Mouse (Mus musculus) neural tube, embryonic 11.5 days (tissue): ENCODE measurements around the gene Stx8. TPM values are rescaled to one million over a fixed set of nuclear protein-coding genes. Genes with fewer than 3 reads are reported as not detected.

Experiments used
- ATAC-seq: fragments of 200-750 bp; cut with Nextera tagmentation; 2 replicates; pipeline ENCODE4 v1.8.0; 2017; ENCODE audit warnings: moderate number of reproducible peaks, mild to moderate bottlenecking, moderate TSS enrichment, moderate library complexity; ENCODE audit not compliant: insufficient read depth, low FRiP score, low TSS enrichment
- DNase-seq: peaks from one replicate; pipeline ENCODE4 v3.0.0-alpha.2; 2015; ENCODE audit warnings: low spot score
- H3K27ac ChIP-seq: fragments of 300-500 bp; sonication (generic); 2 replicates; pipeline ENCODE4 v1.5.1; 2014; ENCODE audit warnings: low read depth, mild to moderate bottlenecking, low read length
- H3K27me3 ChIP-seq: fragments of 300-500 bp; sonication (generic); 2 replicates; pipeline ENCODE4 v1.6.1; 2014; ENCODE audit warnings: mild to moderate bottlenecking, low read length, mixed read lengths; ENCODE audit not compliant: control insufficient read depth, insufficient read depth
- H3K36me3 ChIP-seq: fragments of 300-500 bp; sonication (generic); 2 replicates; pipeline ENCODE4 v1.6.1; 2014; ENCODE audit warnings: mild to moderate bottlenecking, low read length, moderate library complexity, mixed read lengths; ENCODE audit not compliant: control insufficient read depth, insufficient read depth
- H3K4me1 ChIP-seq: fragments of 300-500 bp; sonication (generic); 2 replicates; pipeline ENCODE4 v1.6.1; 2014; ENCODE audit warnings: low read length, mixed read lengths; ENCODE audit not compliant: control insufficient read depth, insufficient read depth
- H3K4me2 ChIP-seq: fragments of 300-500 bp; sonication (generic); 2 replicates; pipeline ENCODE4 v1.6.1; 2014; ENCODE audit warnings: low read depth, mild to moderate bottlenecking, moderate library complexity
- H3K4me3 ChIP-seq: fragments of 300-500 bp; sonication (generic); 2 replicates; pipeline ENCODE4 v1.5.1; 2014; ENCODE audit warnings: low read depth, low read length
- H3K9ac ChIP-seq: fragments of 300-500 bp; sonication (generic); 2 replicates; pipeline ENCODE4 v1.6.1; 2014; ENCODE audit warnings: mild to moderate bottlenecking, low read length
- H3K9me3 ChIP-seq: fragments of 300-500 bp; sonication (generic); 2 replicates; pipeline ENCODE4 v1.6.1; 2016; ENCODE audit warnings: low read length; ENCODE audit not compliant: control insufficient read depth
- WGBS: fragments of 180-500 bp; shearing (Covaris S2); extraction: QIAGEN DNeasy Blood & Tissue Kit; methylation state at CpG from one replicate; pipeline ENCODE4 v1.1.7; 2014; 5-methylcytosine and 5-hydroxymethylcytosine counted together
- polyA plus RNA-seq: library from polyadenylated mRNA; unstranded; fragments of >200 nt; fragmentation: Nextera tagmentation; extraction: Ambion mirVana; gene quantifications from 2 replicates; pipeline ENCODE4 v1.2.1, GENCODE M21; 2014

Gene Stx8
- polyA plus RNA-seq, 1 experiment from 2014 or later = 50.5 TPM

DNA sequence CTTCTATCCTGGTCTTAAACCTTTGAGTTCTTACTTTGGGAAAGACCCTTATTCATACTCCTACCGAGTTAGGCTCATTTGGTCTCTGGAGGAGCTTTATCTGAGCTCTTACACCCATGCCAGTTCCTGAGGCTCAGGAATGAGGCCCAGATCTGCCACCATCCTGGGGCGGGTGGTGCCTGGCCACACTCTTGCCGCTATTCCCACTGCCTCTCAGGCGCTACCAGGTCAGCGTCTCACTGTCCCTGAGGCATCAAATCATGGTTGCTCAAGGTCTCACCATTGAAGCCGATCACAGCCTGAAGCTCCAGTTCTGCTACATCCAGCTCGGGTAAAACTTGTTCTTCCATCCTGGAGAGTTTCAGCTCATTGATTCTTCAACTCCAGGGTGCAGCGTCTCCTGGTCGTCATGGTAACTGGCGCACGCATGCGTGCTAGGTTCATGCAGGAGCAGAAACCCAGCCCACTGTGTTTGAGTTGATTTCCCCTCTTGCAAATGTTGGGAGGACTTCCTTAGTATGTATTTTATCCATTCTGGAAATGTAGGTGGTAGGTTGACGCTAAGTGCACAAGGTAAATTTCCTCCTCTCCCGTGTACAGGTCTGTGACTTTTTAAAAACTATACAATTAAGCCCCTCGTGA lies 630 bp upstream of the Stx8 start, which contains the start of gene Cfap52:
TSS of gene Cfap52 (minus strand) at position 410 of the 642 bp plus-strand sequence.
- no peak; the same call in 1 of the 2 replicates for ATAC-seq
- Histone ChIP-seq H3K9ac (peak within 1 kb of the TSS; percentile 80), H3K27ac (no peak within 1 kb of the TSS), H3K9me3 (no peaks in the 10 kb centered on the region), H3K4me2 (peak within 1 kb of the TSS; percentile 77), H3K36me3 (no peaks in the 10 kb centered on the region), H3K4me1 (no peaks in the 10 kb centered on the region), H3K4me3 (peak within 1 kb of the TSS; percentile 87), H3K27me3 (no peaks in the 10 kb centered on the region)
- WGBS = 10% methylated on average over 15 of the region's 15 CpGs
- DNase-seq = peak; percentile 87

DNA sequence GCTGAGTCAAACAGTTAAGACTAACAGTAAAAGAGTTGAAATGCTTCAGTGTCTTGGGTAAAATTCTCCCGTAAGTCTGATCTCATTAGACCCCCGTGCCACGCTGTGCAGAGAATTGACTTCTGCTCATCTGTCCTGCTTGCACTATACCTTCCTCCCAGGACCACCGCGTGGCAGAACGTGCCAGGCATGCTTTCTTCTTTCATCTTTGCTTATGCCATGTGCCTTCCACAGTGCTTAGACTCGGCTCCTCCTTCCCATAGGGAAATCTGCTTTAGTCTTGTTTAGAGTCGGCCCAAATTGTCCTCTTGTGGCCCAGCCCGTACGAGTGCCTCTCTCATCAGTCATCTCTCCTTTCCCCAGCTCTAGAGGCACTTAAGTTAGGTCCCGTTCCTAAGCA lies 1.8 kb downstream of the Stx8 start:
- 77% methylated on average over 11 of the region's 11 CpGs for WGBS
- H3K4me2 ChIP-seq = no peak overlapping the region
- no peaks in the 10 kb centered on the region for H3K9me3 ChIP-seq
- no peak overlapping the region for H3K4me3 ChIP-seq
- no peak for DNase-seq
- no peaks in the 10 kb centered on the region for H3K36me3 ChIP-seq
- no peak for ATAC-seq
- no peaks in the 10 kb centered on the region for H3K27me3 ChIP-seq
- no peak overlapping the region for H3K27ac ChIP-seq
- H3K9ac ChIP-seq = no peak overlapping the region
- no peaks in the 10 kb centered on the region for H3K4me1 ChIP-seq

DNA sequence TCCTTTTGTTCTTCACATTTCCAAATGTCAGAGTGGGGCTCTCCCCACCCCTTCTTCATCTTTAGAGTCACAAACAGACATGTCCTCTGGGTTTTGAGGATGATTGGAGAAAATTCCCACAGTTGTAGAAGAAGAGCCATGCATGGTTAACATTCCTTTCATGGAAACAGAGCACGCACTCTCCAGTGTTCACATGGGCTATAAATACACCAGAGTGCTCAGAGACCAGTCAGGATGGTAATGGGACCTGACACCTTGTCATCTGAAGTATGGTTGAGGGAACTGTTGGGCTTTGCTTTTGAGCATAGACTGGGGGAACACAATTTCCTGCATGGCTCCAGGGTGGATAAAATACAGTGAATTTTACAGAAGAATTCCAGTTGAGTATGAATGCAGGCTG lies 6.6 kb downstream of the Stx8 start:
- Histone ChIP-seq H3K4me1 (no peaks in the 10 kb centered on the region), H3K27me3 (no peaks in the 10 kb centered on the region), H3K4me3 (no peak overlapping the region), H3K9ac (no peak overlapping the region), H3K27ac (no peak overlapping the region), H3K4me2 (no peak overlapping the region), H3K9me3 (no peaks in the 10 kb centered on the region), H3K36me3 (no peaks in the 10 kb centered on the region)
- 89% methylated on average over 1 of the region's 1 CpGs for WGBS
- DNase-seq (no peak), ATAC-seq (no peak)

DNA sequence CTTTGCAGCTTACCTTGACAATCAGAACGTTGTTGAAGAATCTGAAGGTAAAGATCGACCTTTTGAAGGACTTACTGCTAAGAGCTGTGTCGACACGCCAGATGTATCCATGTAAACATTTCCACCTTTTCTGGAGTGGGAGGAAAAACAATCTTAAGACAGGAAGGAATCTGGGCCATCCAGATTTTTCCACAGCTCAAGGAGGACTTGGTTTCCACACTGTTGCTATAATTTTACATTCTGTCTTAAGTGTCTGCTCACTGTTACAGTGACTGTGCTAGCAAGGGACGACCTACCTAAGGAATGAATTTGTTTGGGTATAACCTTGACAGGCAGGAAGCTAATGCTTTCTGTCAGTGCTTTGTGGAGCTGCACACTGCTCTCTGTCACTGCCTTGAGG lies 7.2 kb downstream of the Stx8 start:
- ATAC-seq (no peak), DNase-seq (no peak)
- Histone ChIP-seq H3K9me3 (no peaks in the 10 kb centered on the region), H3K4me3 (no peak overlapping the region), H3K27me3 (no peaks in the 10 kb centered on the region), H3K27ac (no peak overlapping the region), H3K9ac (no peak overlapping the region), H3K4me2 (no peak overlapping the region), H3K36me3 (no peaks in the 10 kb centered on the region), H3K4me1 (no peaks in the 10 kb centered on the region)
- 88% methylated on average over 5 of the region's 5 CpGs for WGBS

DNA sequence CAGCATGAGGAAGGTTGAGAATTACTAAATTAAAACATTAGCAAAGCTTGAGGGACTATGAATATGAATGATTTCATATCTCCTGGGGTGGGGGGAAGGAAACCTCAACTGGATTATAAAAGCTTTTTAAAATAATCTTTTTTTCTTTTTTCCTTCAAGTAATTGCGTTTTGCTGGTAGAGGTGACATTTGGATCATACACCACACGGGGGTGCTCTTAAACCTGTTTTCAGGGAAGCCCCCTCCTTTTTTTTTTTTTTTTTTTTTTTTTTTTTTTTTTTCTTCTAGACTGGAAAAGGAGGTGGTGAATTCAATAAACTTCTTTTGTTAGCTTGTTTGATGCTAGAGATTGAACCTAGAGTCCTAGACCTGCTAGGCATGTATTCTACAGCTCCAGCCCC lies 9.3 kb downstream of the Stx8 start:
- no peak overlapping the region for H3K27ac ChIP-seq
- no peaks in the 10 kb centered on the region for H3K36me3 ChIP-seq
- DNase-seq = peak; percentile 42
- no peaks in the 10 kb centered on the region for H3K27me3 ChIP-seq
- H3K4me3 ChIP-seq = no peak overlapping the region
- H3K4me1 ChIP-seq = no peaks in the 10 kb centered on the region
- no peak for ATAC-seq
- no peak overlapping the region for H3K9ac ChIP-seq
- no peak overlapping the region for H3K4me2 ChIP-seq
- WGBS = 14% methylated on average over 2 of the region's 2 CpGs
- no peaks in the 10 kb centered on the region for H3K9me3 ChIP-seq

DNA sequence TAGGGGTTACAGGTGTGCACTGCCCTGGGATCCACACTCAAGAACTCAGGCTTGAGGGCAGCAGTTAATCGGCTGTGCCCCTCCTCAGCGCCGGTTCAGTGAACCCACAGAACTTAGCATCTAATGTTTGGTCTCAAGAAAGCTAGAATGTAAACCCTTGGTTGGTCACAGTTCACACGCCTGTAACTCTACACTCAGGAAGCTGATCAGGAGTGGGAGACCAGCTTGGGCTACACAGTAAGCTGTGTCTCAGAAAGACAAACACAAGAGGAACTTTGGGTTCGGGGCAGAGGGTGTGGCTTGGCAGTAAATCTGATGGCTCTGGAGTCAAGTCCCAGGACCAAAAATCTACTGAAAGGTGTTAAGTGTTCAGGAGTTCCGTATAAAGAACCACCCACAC lies 17.6 kb downstream of the Stx8 start:
- Histone ChIP-seq H3K4me2 (no peak overlapping the region), H3K9me3 (no peaks in the 10 kb centered on the region), H3K4me1 (no peaks in the 10 kb centered on the region), H3K9ac (no peak overlapping the region), H3K36me3 (no peaks in the 10 kb centered on the region), H3K27ac (no peak overlapping the region), H3K27me3 (no peaks in the 10 kb centered on the region), H3K4me3 (no peak overlapping the region)
- 95% methylated on average over 6 of the region's 6 CpGs for whole genome bisulfite sequencing
- DNase-seq (no peak), ATAC-seq (no peak)

DNA sequence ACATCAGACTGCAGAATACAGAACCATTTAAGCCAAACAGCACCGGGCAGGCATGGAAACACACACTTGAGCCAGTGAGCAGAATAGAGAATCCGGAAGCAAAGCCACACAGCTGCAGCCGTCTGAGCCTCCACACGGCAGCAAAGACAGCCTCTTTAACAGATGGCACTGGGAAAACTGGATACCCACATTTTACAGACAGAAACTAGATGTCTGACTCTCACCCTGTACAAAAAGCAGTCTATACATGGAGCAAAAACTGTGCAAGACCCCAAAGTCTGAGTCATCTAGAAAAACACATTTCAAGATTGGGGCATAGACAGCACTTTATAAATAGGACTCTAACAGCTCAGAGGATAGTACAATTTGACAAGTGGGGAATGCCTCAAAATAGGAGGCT lies 25.2 kb downstream of the Stx8 start:
- H3K27ac ChIP-seq = no peak overlapping the region
- H3K27me3 ChIP-seq = no peaks in the 10 kb centered on the region
- no peaks in the 10 kb centered on the region for H3K4me1 ChIP-seq
- ATAC-seq (no peak), DNase-seq (no peak)
- no peaks in the 10 kb centered on the region for H3K36me3 ChIP-seq
- no peak overlapping the region for H3K4me2 ChIP-seq
- H3K9me3 ChIP-seq = no peaks in the 10 kb centered on the region
- H3K9ac ChIP-seq = no peak overlapping the region
- H3K4me3 ChIP-seq = no peak overlapping the region
- WGBS = 82% methylated on average over 4 of the region's 4 CpGs

DNA sequence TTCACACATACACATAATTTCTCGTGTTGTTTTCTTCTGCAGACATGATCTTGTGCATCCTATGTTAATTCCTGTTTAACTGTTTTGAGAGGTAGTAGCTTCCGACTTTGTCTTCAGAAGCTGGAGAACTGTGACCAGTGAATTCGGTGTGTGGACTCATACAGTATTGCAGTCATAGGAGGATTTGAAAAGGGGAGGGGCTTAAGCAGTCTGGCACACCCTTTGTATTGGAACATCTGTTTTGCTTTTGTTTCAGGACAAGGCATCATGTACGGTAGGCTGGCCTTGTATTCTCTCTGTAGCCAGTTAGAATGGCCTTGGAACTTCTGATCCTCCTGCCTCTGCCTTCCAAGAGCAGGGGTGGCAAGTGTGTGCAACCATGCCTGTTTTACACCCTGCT lies 30.0 kb downstream of the Stx8 start:
- H3K4me1 ChIP-seq = no peaks in the 10 kb centered on the region
- H3K4me3 ChIP-seq = no peak overlapping the region
- H3K9ac ChIP-seq = no peak overlapping the region
- no peak overlapping the region for H3K27ac ChIP-seq
- no peaks in the 10 kb centered on the region for H3K9me3 ChIP-seq
- ATAC-seq (no peak), DNase-seq (no peak)
- no peaks in the 10 kb centered on the region for H3K36me3 ChIP-seq
- no peaks in the 10 kb centered on the region for H3K27me3 ChIP-seq
- WGBS = 81% methylated on average over 4 of the region's 4 CpGs
- no peak overlapping the region for H3K4me2 ChIP-seq

DNA sequence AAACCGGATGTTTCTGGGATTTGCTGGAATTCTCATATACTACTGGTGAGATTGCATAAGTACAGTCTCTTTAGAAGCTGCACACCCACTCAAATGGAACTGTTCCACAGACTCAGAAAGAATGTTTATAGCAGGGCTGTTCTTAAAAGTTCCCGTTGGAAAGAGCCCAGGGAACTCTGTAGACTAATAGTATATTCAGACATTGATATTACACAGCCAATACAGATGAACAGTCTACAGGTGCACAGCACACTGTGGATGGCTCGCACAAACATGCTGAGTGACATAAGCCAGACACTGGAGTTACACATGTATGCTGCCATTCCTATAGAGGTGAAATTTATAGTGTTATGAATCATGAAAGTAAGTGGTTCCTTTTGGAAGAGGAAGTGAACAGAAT lies 32.9 kb downstream of the Stx8 start:
- Histone ChIP-seq H3K27me3 (no peaks in the 10 kb centered on the region), H3K4me3 (no peak overlapping the region), H3K4me1 (no peaks in the 10 kb centered on the region), H3K27ac (no peak overlapping the region), H3K9ac (no peak overlapping the region), H3K36me3 (no peaks in the 10 kb centered on the region), H3K9me3 (no peaks in the 10 kb centered on the region), H3K4me2 (no peak overlapping the region)
- no peak for DNase-seq
- WGBS = 91% methylated on average over 3 of the region's 3 CpGs
- ATAC-seq = no peak
